Mouse (Mus musculus): ENCODE results near the gene Olfr874. TPM values are rescaled to one million over a fixed set of nuclear protein-coding genes. Genes with fewer than 3 reads are reported as not detected.
"Not testable (repeated sequence)": the region's sequence is repeated elsewhere in the genome, so short reads cannot be mapped to it uniquely, and the experiment has no call there.

Gene Olfr874
- total RNA-seq (2021): not detected in 2 replicates
- long read RNA-seq: 0 reads

- no peak for DNase-seq
Measured at GRCm38 (mm10) chr9:37744806-37745205, at the start of gene Olfr874. Gene Olfr874, plus strand, starts transcription at chr9:37745106.

DNA sequence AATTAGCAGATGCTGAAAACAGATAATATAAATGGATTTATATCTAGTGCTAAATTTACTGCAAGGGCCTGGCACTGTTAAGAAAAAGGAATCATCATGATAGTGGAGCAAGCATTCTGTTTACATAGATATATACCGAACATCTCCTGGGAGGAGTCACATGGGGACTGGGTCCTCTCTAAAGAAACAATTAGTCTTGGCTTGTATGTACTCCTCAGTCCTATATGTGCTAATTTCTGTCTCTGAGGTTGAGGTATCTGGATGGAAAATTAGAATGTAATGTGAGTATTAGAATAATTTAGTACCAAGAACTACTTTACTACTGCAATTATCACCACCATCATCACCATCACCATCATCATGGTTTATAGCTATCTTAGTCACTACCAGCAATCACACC, 28.8 kb upstream of the Olfr874 start, which contains the start of gene Olfr160:
Olfr160 (minus strand) TSS at position 101 of the 400 bp plus-strand sequence.
- DNase-seq: no peak

DNA sequence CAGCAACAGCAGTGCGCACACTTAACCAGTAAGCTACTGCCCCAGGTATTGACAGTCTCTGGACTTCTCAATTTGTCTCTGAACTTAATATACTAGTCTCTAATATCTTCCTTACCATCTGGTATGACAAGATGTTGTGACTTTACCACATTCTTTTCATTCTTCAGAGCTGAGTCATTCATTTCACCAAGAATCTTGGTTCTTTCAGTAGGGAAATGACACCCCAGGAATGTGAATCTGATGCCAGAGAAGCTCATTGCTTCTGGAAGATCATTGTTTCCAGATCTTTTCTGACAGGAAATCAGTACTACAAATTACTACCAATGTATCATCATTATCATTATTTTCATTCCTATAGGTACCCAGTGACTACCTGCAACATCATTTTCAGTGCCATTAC, 10.6 kb upstream of the Olfr874 start:
- no peak for DNase-seq

DNA sequence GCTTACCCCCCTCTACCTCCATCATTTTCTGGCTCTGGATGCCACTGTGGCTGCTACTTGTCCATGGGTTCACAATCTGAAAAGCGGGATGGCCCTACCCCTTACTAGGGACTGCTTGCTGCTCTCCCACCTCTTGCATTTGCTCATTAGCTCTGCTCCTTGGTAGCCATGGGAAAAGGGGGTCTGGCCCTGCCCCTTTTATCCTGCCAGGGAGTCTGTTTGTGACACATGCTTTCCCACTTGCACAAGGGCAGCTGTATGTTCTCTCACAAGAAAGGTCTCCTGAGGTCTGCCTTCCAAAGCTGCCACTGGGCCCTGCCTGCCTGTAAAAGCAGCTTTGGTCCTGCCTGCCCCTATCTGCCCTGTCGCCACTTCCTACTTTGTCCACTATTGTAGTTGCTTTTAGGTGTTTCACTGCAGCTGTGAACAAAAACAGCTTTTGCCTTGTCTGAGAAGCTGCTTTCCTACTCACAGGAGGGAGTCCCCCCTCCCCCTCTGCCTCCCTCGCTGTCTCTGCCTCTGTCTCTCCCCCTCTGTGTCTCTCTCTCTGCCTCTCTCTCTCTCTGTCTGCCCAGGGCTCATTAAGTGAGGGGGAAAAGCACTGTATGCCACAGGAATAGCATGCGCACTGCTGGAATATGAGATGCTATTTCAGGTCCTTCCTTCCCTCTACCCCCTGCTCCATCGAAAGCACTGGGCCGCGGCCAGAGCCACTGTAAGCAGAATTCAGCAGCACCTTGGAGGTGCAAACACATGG, 5.6 kb downstream of the Olfr874 start:
- DNase-seq: no peak

DNA sequence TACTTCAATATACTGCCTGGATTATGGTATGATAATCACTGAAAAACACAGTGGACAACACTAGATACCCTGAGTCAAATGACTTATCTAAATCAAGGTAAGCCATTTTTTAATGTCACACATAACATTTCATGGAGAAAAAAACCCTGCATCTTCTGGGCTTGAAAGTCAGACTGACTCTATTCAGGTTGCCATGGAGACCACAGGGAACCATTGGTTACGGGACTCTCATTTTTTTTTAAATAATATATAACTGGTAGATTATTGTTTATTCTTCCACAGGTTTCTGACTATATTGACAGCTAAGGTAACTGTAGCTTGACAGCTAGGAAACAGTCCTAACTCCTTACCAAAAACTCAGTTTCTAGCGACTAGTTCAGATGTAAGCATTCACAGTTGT, 6.6 kb downstream of the Olfr874 start:
- DNase-seq: no peak

DNA sequence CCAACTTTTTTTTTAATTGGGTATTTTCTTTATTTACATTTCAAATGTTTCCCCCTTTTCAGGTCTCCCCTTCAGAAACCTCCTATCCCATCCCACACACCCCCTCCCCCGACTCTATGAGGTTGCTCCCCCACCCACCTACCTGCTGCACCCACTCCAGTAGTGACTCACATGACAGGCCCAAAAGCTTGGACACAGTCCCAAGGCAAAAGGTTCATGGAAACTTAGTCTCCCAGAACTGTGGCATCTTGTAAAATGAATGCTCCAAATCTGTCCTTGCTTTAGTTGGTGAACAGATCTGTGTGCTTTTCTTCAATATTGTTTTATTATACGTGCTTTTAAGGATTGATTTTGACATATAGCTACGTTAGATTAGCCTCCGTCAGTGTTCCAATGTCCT, 7.1 kb downstream of the Olfr874 start:
- peak; percentile 9 for DNase-seq

DNA sequence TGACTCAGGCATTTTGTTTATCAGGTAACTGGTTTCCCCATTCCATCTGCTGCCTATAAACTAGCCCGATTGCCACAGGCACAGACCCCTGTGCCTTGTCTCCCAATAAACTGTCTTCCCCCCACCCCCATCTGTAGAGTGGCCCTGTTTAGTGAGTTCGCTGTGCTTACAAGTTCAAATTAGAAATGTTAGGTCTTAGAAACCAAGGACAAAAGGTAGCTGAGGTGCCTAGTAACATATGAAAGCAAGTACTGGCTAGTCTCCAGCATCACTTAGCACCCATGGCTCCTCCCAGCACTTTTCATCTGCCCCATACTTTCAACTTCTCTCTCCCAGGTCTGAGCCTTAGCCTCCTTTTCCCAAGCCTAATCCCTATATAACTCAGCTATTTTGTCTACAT, 16.8 kb downstream of the Olfr874 start:
- no peak for DNase-seq

DNA sequence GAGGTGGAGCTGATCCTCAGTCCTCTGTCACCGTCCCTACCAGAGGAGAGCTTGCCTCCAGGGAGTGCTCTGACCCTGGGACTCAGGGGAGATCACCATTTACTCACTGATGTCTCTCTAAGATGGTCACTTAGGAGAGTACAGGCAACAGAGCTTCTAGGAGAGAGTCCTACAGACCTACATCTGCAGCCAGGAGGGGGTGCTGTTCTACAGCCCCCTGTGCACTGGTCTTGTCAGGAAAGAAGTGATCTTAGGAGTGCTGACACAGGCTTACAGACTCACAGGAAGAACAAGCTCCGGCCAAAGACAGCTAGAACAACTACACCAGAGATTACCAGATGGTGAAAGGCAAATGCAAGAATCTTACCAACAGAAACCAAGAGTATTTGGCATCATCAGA, 17.6 kb downstream of the Olfr874 start:
- peak; percentile 47 for DNase-seq

GRCm38 (mm10) chr9:37770661-37771060, 25.8 kb downstream of the Olfr874 start:
- DNase-seq: no peak

- DNase-seq: no peak
Measured at GRCm38 (mm10) chr9:37771759-37772158, 26.9 kb downstream of the Olfr874 start, which contains the start of gene Olfr875. Gene Olfr875, plus strand, starts transcription at chr9:37771857.

GRCm38 (mm10) chr9:37782766-37783260, 37.9 kb downstream of the Olfr874 start:
- DNase-seq: peak; percentile 21

- DNase-seq: not testable (repeated sequence)
Measured at GRCm38 (mm10) chr9:37783394-37784387, 38.8 kb downstream of the Olfr874 start.

- DNase-seq: no peak
Measured at GRCm38 (mm10) chr9:37786411-37786810, 41.5 kb downstream of the Olfr874 start.

Other genes starting within 250 kb of the Olfr874 start
- 27.5 and 35.3 TPM in 2 replicates for gene Esam, start 217.0 kb upstream of the Olfr874 start, total RNA-seq (2021)
- 4.8 and 5.8 TPM in 2 replicates for gene Vsig2, start 205.9 kb upstream of the Olfr874 start, total RNA-seq (2021)
- gene Nrgn, start 192.2 kb upstream of the Olfr874 start, total RNA-seq (2021): 0.86 and 1.4 TPM in 2 replicates
- gene Siae, start 189.4 kb upstream of the Olfr874 start, total RNA-seq (2021): 15.7 and 18.8 TPM in 2 replicates
- 4.2 and 4.8 TPM in 2 replicates for gene Spa17, start 131.4 kb upstream of the Olfr874 start, total RNA-seq (2021)
- 85.1 and 90.9 TPM in 2 replicates for gene Tbrg1, start 87.8 kb upstream of the Olfr874 start, total RNA-seq (2021)
- gene Panx3, start 75.9 kb upstream of the Olfr874 start, total RNA-seq (2021): 0.15 TPM in 1 of 2 replicates, not detected in the other
- gene Olfr160, start 28.9 kb upstream of the Olfr874 start, total RNA-seq (2021): not detected in 2 replicates
- gene Olfr875, start 26.8 kb downstream of the Olfr874 start, total RNA-seq (2021): not detected in 2 replicates
- gene Olfr876, start 57.9 kb downstream of the Olfr874 start, total RNA-seq (2021): not detected in 2 replicates
- gene Olfr877, start 109.2 kb downstream of the Olfr874 start, total RNA-seq (2021): 1.5 TPM in 2 replicates
- gene Olfr145, start 151.6 kb downstream of the Olfr874 start, total RNA-seq (2021): not detected in 2 replicates
- not detected in 2 replicates for gene Olfr878, start 172.7 kb downstream of the Olfr874 start, total RNA-seq (2021)
- not detected in 2 replicates for gene Olfr881, start 246.7 kb downstream of the Olfr874 start, total RNA-seq (2021)